Mouse (Mus musculus): ENCODE data around the gene Ffar1.
"Not testable (repeated sequence)": the region's sequence is repeated elsewhere in the genome, so short reads cannot be mapped to it uniquely, and the experiment has no call there.

Ffar1 gene

GRCm38 (mm10) chr7:30847934-30848333, 13.4 kb downstream of the Ffar1 start:
- DNase-seq (ENCODE audit: low spot score) = no peak

DNA sequence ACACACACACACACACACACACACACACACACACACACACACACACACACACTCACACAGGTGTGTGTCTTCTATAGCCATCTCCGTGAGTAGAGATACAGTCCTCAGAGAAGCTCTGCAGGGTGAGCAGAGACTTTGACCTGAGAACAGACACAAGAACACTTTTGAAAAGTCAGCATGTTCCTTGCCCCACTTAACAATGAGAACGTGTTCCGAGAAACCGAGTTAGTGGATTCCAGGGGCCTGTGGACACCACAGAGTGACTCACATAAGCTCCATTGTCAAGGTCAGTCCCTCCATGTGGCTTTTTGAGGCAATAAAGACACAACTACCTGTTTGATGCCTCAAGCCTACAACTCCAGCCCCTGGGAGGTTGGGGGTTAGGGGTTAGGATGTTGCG, 14.0 kb downstream of the Ffar1 start:
- no peak for DNase-seq (ENCODE audit: low spot score)

- no peak for DNase-seq (ENCODE audit: low spot score)
Measured at GRCm38 (mm10) chr7:30846505-30847053, 14.8 kb downstream of the Ffar1 start.

DNA sequence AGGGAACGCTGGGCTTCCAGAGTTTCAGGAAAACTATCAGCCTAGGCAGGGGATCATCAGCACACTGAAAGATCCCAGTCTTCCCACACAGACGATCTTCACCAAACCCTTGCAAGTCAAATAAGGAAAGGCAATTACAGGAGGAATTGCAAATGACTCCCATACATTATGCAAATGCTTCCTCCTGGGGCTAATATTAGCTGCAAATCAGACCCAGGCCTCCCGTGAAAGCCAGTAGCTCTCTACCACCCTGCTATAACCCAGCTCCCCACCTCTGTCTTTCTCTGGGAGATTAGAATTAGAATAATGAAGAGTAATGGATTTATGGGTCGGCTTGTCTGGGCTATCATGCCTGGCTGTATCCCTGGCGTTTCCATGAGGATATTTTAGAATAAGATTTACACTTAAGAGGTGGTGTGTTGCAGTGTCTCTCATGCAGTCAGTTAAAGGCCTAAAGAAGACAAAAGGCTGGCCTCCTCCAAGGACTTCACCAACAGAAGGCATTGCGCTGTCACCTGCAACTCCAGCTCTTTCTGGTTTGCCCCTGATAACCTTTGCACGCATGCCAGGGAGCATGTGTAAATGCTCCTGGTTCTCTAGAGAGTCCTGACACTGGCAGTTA, 16.6 kb downstream of the Ffar1 start:
- no peak for DNase-seq (ENCODE audit: low spot score)

DNA sequence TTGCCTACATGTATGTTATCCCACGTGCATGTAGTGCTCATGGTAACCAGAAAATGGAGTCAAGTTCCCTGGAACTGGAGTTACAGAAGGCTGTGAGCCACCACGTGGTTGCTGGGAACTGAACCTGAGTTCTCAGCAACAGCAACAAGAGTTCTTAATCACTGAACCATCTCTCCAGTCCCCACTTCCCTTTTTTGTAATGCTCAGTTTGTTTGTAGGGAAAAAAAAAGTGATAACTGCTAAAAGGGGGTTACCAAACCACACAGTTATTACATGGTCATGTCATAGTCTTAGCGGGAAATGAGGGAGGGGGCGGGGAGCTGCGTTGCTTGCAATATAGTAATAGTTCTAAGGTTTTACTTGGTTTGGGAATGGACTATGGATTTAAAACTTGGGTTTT, 19.3 kb downstream of the Ffar1 start:
- no peak for DNase-seq (ENCODE audit: low spot score)

DNA sequence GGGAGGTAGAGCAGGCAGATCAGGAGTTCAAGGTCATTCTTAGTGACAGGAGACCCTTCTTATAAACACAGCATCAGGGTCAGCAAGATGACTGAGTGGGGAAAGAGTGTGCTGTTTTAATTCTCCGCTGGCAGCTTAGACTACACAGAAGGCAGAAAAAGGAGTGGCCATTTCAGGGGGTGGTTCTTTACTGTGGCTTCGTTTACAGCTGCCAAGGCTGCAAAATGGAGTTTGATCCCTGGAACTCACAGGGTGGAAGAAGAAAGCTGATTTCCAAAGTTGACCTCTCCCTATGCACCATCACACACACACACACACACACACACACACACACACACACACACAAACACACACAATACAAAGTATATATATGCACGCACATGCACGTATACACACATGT, 20.0 kb downstream of the Ffar1 start:
- no peak for DNase-seq (ENCODE audit: low spot score)

- DNase-seq (ENCODE audit: low spot score) = no peak
Measured at GRCm38 (mm10) chr7:30840306-30840705, 21.1 kb downstream of the Ffar1 start.

DNA sequence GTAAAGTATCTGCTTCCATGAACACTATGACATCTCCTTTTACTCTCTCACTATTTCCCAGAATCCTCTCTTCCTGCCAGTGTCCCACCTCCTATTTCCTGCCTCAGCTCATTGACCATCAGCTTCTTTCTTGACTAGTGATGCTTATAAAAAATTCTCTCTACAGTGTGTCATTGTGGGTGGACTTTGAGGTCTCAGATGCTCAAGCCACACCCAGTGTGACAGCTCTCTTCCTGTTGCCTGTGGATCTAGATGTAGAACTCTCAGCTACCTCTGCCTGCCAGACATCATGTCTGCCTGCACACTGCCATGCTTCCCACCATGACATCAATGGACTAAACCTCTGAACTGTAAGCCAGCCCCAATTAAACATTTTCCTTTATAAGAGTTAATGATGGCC, 24.1 kb downstream of the Ffar1 start:
- no peak for DNase-seq (ENCODE audit: low spot score)

DNA sequence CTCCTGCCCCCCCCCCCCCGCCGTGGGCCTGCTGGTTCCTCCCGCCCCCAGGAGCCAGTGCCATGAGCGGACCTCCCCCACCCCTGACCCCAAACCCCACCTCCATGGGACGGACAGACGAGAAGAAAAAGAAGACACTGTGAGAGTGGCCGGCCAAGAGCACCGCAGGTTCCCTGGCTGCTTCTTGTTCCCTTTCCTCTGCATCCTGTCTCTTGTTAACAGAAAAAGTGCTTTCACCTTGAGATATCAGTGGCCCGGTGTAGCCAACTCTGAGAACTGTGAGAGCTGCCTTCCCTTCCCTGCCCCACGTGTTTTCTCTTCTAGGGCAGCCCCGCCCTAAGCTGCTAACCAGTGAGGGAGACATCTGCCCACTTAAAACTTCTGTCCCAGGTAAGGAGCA, 28.7 kb downstream of the Ffar1 start:
- not testable (repeated sequence) for DNase-seq (ENCODE audit: low spot score)

DNA sequence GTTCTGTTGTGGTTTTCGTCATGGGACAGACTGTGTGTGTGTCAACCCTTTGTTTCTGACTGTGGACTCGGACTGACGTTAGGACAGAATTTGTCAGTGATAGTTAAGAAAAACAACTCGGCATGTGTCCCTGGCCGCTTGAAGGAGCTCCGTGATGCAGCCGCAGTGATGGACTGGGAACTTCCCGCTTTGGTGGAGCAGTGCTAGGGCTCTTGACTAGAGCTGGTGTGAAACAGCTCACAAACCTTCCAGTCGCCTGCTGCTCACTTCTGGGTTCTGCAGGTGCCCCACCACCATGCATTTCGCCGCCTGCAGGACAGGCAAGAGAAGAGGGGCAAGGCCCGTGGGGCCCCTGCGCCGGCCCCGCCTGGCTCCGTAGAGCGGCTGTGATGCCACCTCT, 29.1 kb downstream of the Ffar1 start:
- no peak for DNase-seq (ENCODE audit: low spot score)

GRCm38 (mm10) chr7:30829428-30829827, 31.9 kb downstream of the Ffar1 start:
- DNase-seq (ENCODE audit: low spot score) = no peak

- DNase-seq (ENCODE audit: low spot score) = not testable (repeated sequence)
Measured at GRCm38 (mm10) chr7:30828871-30829270, 32.5 kb downstream of the Ffar1 start.

- no peak for DNase-seq (ENCODE audit: low spot score)
Measured at GRCm38 (mm10) chr7:30826660-30827059, 34.7 kb downstream of the Ffar1 start.

DNA sequence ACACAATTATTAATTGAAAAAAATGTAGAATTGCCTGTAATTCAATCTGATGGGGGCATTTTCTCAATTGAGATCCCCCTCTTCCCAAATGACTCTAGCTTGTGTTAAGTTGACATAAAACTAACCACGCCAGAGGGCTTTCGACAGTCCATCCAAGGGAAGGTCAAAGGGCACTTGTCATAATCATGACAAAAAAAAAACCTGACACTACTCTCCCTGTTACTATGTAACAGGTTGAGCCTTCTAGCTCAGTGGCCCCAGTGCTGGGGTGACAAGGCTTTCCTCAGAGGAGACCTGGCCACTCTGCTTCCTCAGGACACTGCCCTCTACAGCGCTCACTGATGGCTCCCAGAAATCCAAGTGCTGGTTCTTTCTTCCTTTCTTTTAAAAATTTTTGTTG, 37.1 kb downstream of the Ffar1 start:
- DNase-seq (ENCODE audit: low spot score) = no peak

DNA sequence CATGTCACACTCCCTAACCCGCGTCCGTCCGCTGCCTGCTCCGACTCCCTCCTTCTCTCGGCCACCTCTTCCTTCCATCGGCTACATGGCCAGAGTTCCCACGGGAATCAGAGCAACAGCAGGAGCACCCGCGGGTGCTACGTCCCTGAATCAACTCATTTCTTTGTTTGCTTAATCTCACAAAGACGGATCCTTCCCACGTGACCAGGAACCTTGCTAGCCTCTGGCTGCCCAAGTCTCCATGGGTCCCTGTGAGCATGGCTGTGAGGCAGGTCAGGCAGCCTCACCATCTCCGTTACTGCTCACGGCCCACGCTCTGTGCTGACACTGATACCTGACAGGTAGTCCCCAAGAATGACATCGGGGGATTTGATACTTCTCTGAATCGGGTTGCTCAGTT, 37.7 kb downstream of the Ffar1 start, which contains the start of gene Ffar2:
Ffar2 (minus strand) TSS at position 101 of the 400 bp plus-strand sequence.
- no peak for DNase-seq (ENCODE audit: low spot score)

GRCm38 (mm10) chr7:30821532-30821931, 39.8 kb downstream of the Ffar1 start:
- DNase-seq (ENCODE audit: low spot score) = no peak

GRCm38 (mm10) chr7:30820854-30821445, 40.4 kb downstream of the Ffar1 start:
- no peak for DNase-seq (ENCODE audit: low spot score)

GRCm38 (mm10) chr7:30820131-30820530, 41.2 kb downstream of the Ffar1 start:
- DNase-seq (ENCODE audit: low spot score) = no peak

- no peak for DNase-seq (ENCODE audit: low spot score)
Measured at GRCm38 (mm10) chr7:30812291-30812807, 49.0 kb downstream of the Ffar1 start.

GRCm38 (mm10) chr7:30811757-30812290, 49.5 kb downstream of the Ffar1 start:
- DNase-seq (ENCODE audit: low spot score) = no peak

DNA sequence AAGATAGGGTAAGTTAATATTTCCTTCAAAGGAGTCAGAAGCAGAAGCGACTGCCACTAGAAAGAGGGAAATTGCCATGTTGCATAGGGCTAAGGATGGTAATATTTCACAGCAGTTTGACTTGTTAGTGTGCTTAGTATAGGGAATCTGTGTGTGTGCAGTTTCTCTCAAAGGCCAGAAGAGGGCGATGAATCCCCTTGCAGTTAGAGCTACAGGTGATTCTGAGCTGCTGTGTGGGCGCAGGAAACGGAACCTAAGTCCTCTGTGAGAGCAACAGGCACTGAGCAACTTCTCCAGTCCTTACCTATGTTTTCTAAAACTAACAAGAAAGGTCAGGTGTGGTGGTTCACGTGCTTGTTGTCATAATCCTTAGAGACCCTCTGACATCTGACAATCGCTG, 51.0 kb downstream of the Ffar1 start:
- no peak for DNase-seq (ENCODE audit: low spot score)

Measured in embryo, embryonic 10 days (tissue).